Mouse (Mus musculus): ENCODE measurements around the gene Ppp6c. TPM values are rescaled to one million over a fixed set of nuclear protein-coding genes. Genes with fewer than 3 reads are reported as not detected.
"Not testable (repeated sequence)": the region's sequence is repeated elsewhere in the genome, so short reads cannot be mapped to it uniquely, and the experiment has no call there.

The Ppp6c gene
- 53.9 TPM for polyA plus RNA-seq (2021)

GRCm38 (mm10) chr2:39226019-39226640, at the start of gene Ppp6c:
Ppp6c (minus strand) TSS chr2:39226451.
- in situ Hi-C loops (cut with MboI; ENCODE audit: low pct_unique_long_range_greater_than_20kb): no loop called here
- H3K27me3 ChIP-seq: peaks cover 5% of the 10 kb centered on the region
- TF ChIP-seq CTCF (IDR thresholded peaks at IDR 0.05): no peak
- ChIA-PET POLR2A (no interaction called here), CTCF (no interaction called here)
- DNase-seq (ENCODE audit: low read depth, low spot score) (peak; percentile 85), ATAC-seq (peak; percentile 98)

GRCm38 (mm10) chr2:39268357-39268756, 42.1 kb upstream of the Ppp6c start:
- in situ Hi-C loops (cut with MboI; ENCODE audit: low pct_unique_long_range_greater_than_20kb): no loop called here
- DNase-seq (ENCODE audit: low read depth, low spot score) (no peak), ATAC-seq (no peak)
- POLR2A ChIA-PET: interaction anchor here (0.5 kb wide), 1 partner anchor 123 kb away, joined by 3 read pairs; no protein-coding TSS in a partner anchor
- peaks cover 4% of the 10 kb centered on the region for H3K27me3 ChIP-seq
- peak; percentile 70 for TF ChIP-seq CTCF (IDR thresholded peaks at IDR 0.05)
- CTCF ChIA-PET: interaction anchor here (1.2 to 2.0 kb wide), 3 partner anchors 11 to 104 kb away, joined by 3 to 4 read pairs (median 3); no protein-coding TSS in a partner anchor

GRCm38 (mm10) chr2:39252275-39252674, 26.0 kb upstream of the Ppp6c start:
- CTCF ChIA-PET: not testable (repeated sequence)

GRCm38 (mm10) chr2:39246862-39247261, 20.6 kb upstream of the Ppp6c start:
- DNase-seq (ENCODE audit: low read depth, low spot score); POLR2A ChIA-PET; H3K27me3 ChIP-seq; in situ Hi-C loops (cut with MboI; ENCODE audit: low pct_unique_long_range_greater_than_20kb); CTCF ChIA-PET; ATAC-seq: not testable (repeated sequence)

More at GRCm38 (mm10) chr2:39252275-39252674, 26.0 kb upstream of the Ppp6c start:
- POLR2A ChIA-PET; ATAC-seq; DNase-seq (ENCODE audit: low read depth, low spot score); in situ Hi-C loops (cut with MboI; ENCODE audit: low pct_unique_long_range_greater_than_20kb): not testable (repeated sequence)
- peaks cover 22% of the 10 kb centered on the region for H3K27me3 ChIP-seq

- CTCF ChIA-PET: interaction anchor here (1.8 kb wide), 1 partner anchor 11 kb away, joined by 4 read pairs; no protein-coding TSS in a partner anchor
- no peak for DNase-seq (ENCODE audit: low read depth, low spot score)
- in situ Hi-C loops (cut with MboI; ENCODE audit: low pct_unique_long_range_greater_than_20kb): no loop called here
- no peak for ATAC-seq
- peaks cover 5% of the 10 kb centered on the region for H3K27me3 ChIP-seq
- POLR2A ChIA-PET: no interaction called here
- TF ChIP-seq CTCF (IDR thresholded peaks at IDR 0.05): no peak
Observed at GRCm38 (mm10) chr2:39226731-39227130, 480 bp upstream of the Ppp6c start.

- CTCF ChIA-PET; H3K27me3 ChIP-seq; POLR2A ChIA-PET; DNase-seq (ENCODE audit: low read depth, low spot score); in situ Hi-C loops (cut with MboI; ENCODE audit: low pct_unique_long_range_greater_than_20kb): not testable (repeated sequence)
- ATAC-seq: peak; percentile 56
Observed at GRCm38 (mm10) chr2:39225331-39226018, 776 bp downstream of the Ppp6c start.

GRCm38 (mm10) chr2:39224621-39225020, 1.6 kb downstream of the Ppp6c start:
- POLR2A ChIA-PET: no interaction called here
- peaks cover 5% of the 10 kb centered on the region for H3K27me3 ChIP-seq
- DNase-seq (ENCODE audit: low read depth, low spot score) (no peak), ATAC-seq (no peak)
- no peak for TF ChIP-seq CTCF (IDR thresholded peaks at IDR 0.05)
- CTCF ChIA-PET: interaction anchor here (1.1 kb wide), 1 partner anchor 34 kb away, joined by 3 read pairs; the partner anchor contains the start of gene Scai
- in situ Hi-C loops (cut with MboI; ENCODE audit: low pct_unique_long_range_greater_than_20kb): no loop called here

- ATAC-seq: no peak
- POLR2A ChIA-PET: no interaction called here
Observed at GRCm38 (mm10) chr2:39220010-39220409, 6.2 kb downstream of the Ppp6c start.

GRCm38 (mm10) chr2:39219034-39219433, 7.2 kb downstream of the Ppp6c start:
- ATAC-seq: no peak
- DNase-seq (ENCODE audit: low read depth, low spot score): no peak
- H3K27me3 ChIP-seq: no peaks in the 10 kb centered on the region
- in situ Hi-C loops (cut with MboI; ENCODE audit: low pct_unique_long_range_greater_than_20kb): no loop called here
- TF ChIP-seq CTCF (IDR thresholded peaks at IDR 0.05): no peak
- POLR2A ChIA-PET: no interaction called here
- CTCF ChIA-PET: interaction anchor here (1.2 kb wide), 1 partner anchor 10 kb away, joined by 3 read pairs; no protein-coding TSS in a partner anchor

More at GRCm38 (mm10) chr2:39220010-39220409, 6.2 kb downstream of the Ppp6c start:
- H3K27me3 ChIP-seq: no peaks in the 10 kb centered on the region
- in situ Hi-C loops (cut with MboI; ENCODE audit: low pct_unique_long_range_greater_than_20kb): no loop called here
- CTCF ChIA-PET: no interaction called here
- no peak for TF ChIP-seq CTCF (IDR thresholded peaks at IDR 0.05)
- no peak for DNase-seq (ENCODE audit: low read depth, low spot score)

- ATAC-seq: no peak
Observed at GRCm38 (mm10) chr2:39217150-39217549, 9.1 kb downstream of the Ppp6c start.

GRCm38 (mm10) chr2:39210738-39211137, 15.5 kb downstream of the Ppp6c start:
- no peak for DNase-seq (ENCODE audit: low read depth, low spot score)
- POLR2A ChIA-PET: no interaction called here
- CTCF ChIA-PET: no interaction called here
- no peak for ATAC-seq
- H3K27me3 ChIP-seq: no peaks in the 10 kb centered on the region
- in situ Hi-C loops (cut with MboI; ENCODE audit: low pct_unique_long_range_greater_than_20kb): no loop called here
- no peak for TF ChIP-seq CTCF (IDR thresholded peaks at IDR 0.05)

More at GRCm38 (mm10) chr2:39217150-39217549, 9.1 kb downstream of the Ppp6c start:
- H3K27me3 ChIP-seq: no peaks in the 10 kb centered on the region
- in situ Hi-C loops (cut with MboI; ENCODE audit: low pct_unique_long_range_greater_than_20kb): no loop called here
- ChIA-PET POLR2A (no interaction called here), CTCF (no interaction called here)
- no peak for TF ChIP-seq CTCF (IDR thresholded peaks at IDR 0.05)
- no peak for DNase-seq (ENCODE audit: low read depth, low spot score)

Measured in Patski (cell line).